Mouse (Mus musculus): Measurements from ENCODE around the gene Npcd. TPM values are rescaled to one million over a fixed set of nuclear protein-coding genes. Genes with fewer than 3 reads are reported as not detected.
"Not testable (repeated sequence)": the region's sequence is repeated elsewhere in the genome, so short reads cannot be mapped to it uniquely, and the experiment has no call there.

The Npcd gene
- polyA plus RNA-seq, 1 experiment: 0.68 TPM

DNA sequence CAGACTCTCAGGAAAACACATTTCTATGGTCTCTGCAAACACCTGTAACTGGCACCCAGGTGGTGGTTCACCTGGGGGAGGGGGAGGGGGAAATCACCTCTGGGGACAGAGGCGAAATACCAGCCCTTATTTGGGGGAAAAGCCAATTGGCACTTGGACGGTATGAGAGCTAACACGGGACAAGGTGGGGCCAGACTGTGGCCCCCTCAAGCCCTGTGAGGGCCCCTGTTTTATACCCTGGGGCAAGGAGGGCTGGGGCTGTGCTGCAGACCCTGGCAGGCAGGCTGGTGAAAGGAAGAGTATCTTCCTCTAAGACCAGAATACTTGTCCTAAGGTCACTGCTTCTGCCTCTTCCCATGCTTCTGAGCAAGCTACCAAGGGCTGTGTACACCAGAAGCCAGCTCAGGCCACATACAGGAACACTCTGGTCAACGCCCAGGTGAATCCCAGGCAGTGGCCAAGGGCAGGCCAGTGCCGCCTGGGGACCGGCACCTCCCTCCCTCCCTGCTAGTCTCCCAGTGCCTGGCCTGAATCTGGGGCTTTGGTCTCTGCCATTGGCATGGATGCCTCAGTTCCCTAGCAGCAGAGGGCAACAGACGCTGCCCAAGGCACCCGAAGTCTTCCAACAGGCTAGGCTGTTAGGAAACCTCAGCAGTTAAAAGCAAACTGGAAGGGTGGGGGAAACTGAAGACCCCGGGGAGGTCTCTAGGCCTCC lies 7.7 kb downstream of the Npcd start:
- DNase-seq (ENCODE audit: low read depth in 1 of 2, low spot score in 2 of 2): no peak
- H3K27ac ChIP-seq (ENCODE audit: insufficient read depth, low read length): no peak overlapping the region
- TF ChIP-seq CTCF (IDR thresholded peaks at IDR 0.05; ENCODE audit: extremely low read depth, insufficient read depth, insufficient read length, insufficient replicate concordance) (no peak), POLR2A (IDR thresholded peaks at IDR 0.05; ENCODE audit: low read depth, low read length) (no peak)
- WGBS: 86% methylated on average over 9 of the region's 9 CpGs
- no peak overlapping the region for H3K4me3 ChIP-seq (ENCODE audit: extremely low read depth, insufficient read depth, insufficient read length)
- H3K4me1 ChIP-seq (ENCODE audit: control insufficient read depth, insufficient read depth, insufficient read length): no peaks in the 10 kb centered on the region
- H3K27me3 ChIP-seq (ENCODE audit: control insufficient read depth, insufficient read depth, low read length): no peaks in the 10 kb centered on the region
- no peaks in the 10 kb centered on the region; the same call in 1 of the 2 replicates for H3K36me3 ChIP-seq (ENCODE audit: control insufficient read depth, insufficient read depth, low read length)

DNA sequence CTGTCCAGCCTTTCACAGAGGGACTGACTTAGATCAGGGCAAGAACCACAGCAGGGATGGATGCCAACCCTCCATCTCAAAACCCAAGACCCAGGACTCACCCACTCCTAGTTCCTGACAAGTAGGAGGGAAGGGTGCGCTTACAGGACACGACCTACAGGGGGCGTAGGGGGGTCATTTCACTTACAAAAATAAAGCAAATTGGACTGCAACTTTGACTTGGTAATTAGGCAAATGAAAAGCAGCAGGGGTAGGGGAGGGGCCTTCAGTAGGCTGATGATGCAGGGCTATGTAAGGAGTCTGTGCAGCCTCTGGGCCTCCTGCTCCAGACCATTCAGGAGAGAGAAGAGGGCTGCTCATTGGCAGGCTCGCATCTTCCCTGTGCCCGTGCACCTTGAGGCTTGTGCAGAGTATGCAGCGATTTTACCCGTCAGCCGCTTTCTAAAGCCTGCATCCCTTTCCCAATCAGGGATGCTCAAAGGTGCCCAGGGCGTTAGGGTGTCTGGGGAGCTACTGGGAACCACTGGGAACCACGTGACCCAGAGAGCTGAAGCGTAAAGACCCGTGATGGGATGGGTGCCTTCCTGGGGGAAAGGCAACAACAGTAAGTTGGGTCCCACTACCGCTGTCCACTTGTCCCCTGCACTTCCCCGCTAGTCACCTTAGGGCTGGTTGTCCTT lies 8.8 kb downstream of the Npcd start:
- Histone ChIP-seq H3K27me3 (ENCODE audit: control insufficient read depth, insufficient read depth, low read length) (no peaks in the 10 kb centered on the region), H3K4me1 (ENCODE audit: control insufficient read depth, insufficient read depth, insufficient read length) (no peaks in the 10 kb centered on the region), H3K36me3 (ENCODE audit: control insufficient read depth, insufficient read depth, low read length) (no peaks in the 10 kb centered on the region; the same call in 1 of the 2 replicates), H3K27ac (ENCODE audit: insufficient read depth, low read length) (no peak overlapping the region), H3K4me3 (ENCODE audit: extremely low read depth, insufficient read depth, insufficient read length) (no peak overlapping the region)
- WGBS: 82% methylated on average over 14 of the region's 14 CpGs
- DNase-seq (ENCODE audit: low read depth in 1 of 2, low spot score in 2 of 2): no peak
- TF ChIP-seq CTCF (IDR thresholded peaks at IDR 0.05; ENCODE audit: extremely low read depth, insufficient read depth, insufficient read length, insufficient replicate concordance) (no peak), POLR2A (IDR thresholded peaks at IDR 0.05; ENCODE audit: low read depth, low read length) (no peak)

DNA sequence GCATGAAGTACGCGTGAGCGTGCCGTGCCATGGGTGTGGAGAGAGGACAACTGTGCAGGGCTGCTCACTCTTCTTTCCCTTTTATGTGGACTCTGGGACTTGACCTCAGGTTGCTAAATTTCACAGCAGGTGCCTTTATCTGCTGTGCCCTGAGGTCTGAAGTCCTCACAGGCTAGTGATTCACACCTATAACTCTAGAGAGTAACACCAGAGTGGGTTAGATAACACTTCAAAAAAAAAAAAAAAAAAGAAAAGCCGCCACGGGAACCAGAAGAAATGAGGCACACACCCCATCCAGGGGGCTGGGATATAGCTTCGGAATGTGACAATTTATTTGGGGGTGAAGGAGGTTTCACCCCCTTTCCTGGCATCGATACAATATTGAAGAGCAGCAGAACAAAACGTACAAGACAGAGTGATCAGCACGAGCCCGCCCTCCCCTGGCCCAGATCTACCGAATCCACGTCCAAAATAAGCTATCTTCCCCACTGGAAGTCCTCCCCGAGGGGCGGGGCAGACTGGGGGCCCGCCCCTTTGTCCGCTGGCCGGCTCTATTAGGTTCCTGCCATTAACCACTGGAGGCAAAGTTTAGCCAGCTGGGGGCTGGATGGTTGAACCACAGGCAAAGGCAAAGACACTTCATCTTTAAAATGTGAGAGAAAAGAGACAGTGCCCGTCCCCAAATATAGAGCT lies 10.3 kb downstream of the Npcd start:
- H3K27me3 ChIP-seq (ENCODE audit: control insufficient read depth, insufficient read depth, low read length): no peaks in the 10 kb centered on the region
- H3K36me3 ChIP-seq (ENCODE audit: control insufficient read depth, insufficient read depth, low read length): no peaks in the 10 kb centered on the region; the same call in 1 of the 2 replicates
- no peak overlapping the region for H3K27ac ChIP-seq (ENCODE audit: insufficient read depth, low read length)
- TF ChIP-seq CTCF (IDR thresholded peaks at IDR 0.05; ENCODE audit: extremely low read depth, insufficient read depth, insufficient read length, insufficient replicate concordance) (no peak), POLR2A (IDR thresholded peaks at IDR 0.05; ENCODE audit: low read depth, low read length) (no peak)
- no peaks in the 10 kb centered on the region for H3K4me1 ChIP-seq (ENCODE audit: control insufficient read depth, insufficient read depth, insufficient read length)
- no peak for DNase-seq (ENCODE audit: low read depth in 1 of 2, low spot score in 2 of 2)
- no peak overlapping the region for H3K4me3 ChIP-seq (ENCODE audit: extremely low read depth, insufficient read depth, insufficient read length)
- 78% methylated on average over 19 of the region's 19 CpGs for WGBS

- no peak for DNase-seq (ENCODE audit: low read depth in 1 of 2, low spot score in 2 of 2)
- TF ChIP-seq POLR2A (IDR thresholded peaks at IDR 0.05; ENCODE audit: low read depth, low read length): no peak
- no peak for TF ChIP-seq CTCF (IDR thresholded peaks at IDR 0.05; ENCODE audit: extremely low read depth, insufficient read depth, insufficient read length, insufficient replicate concordance)
- no peaks in the 10 kb centered on the region for H3K36me3 ChIP-seq (ENCODE audit: control insufficient read depth, insufficient read depth, low read length)
- H3K27me3 ChIP-seq (ENCODE audit: control insufficient read depth, insufficient read depth, low read length): no peaks in the 10 kb centered on the region
- WGBS: 81% methylated on average over 13 of the region's 13 CpGs
- no peak overlapping the region for H3K27ac ChIP-seq (ENCODE audit: insufficient read depth, low read length)
- no peak overlapping the region for H3K4me3 ChIP-seq (ENCODE audit: extremely low read depth, insufficient read depth, insufficient read length)
- no peaks in the 10 kb centered on the region for H3K4me1 ChIP-seq (ENCODE audit: control insufficient read depth, insufficient read depth, insufficient read length)
These were observed 11.5 kb downstream of the Npcd start for GRCm38 (mm10) chr15:79822265-79823199.

DNA sequence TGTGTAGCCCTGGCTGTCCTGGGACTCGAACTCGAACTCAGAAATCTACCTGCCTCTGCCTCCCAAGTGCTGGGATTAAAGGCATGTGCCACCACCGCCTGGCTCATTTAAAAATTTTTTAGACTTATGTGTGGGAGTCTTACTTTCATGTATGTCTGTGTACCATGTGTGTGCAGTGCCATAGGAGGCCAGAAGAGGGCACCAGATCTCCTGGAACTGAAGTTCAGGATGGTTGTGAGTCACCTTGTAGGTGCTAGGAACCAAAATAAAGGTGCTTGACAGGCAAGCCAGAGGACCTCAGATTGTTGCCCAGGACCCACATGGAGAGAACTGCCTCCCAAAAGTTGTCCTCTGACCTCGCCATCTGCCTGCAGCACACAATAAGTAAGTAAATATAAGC lies 15.7 kb downstream of the Npcd start:
- no peak for DNase-seq (ENCODE audit: low read depth in 1 of 2, low spot score in 2 of 2)
- no peak for TF ChIP-seq CTCF (IDR thresholded peaks at IDR 0.05; ENCODE audit: extremely low read depth, insufficient read depth, insufficient read length, insufficient replicate concordance)
- TF ChIP-seq POLR2A (IDR thresholded peaks at IDR 0.05; ENCODE audit: low read depth, low read length): no peak
- H3K27ac ChIP-seq (ENCODE audit: insufficient read depth, low read length): no peak overlapping the region
- H3K27me3 ChIP-seq (ENCODE audit: control insufficient read depth, insufficient read depth, low read length): no peaks in the 10 kb centered on the region
- H3K4me3 ChIP-seq (ENCODE audit: extremely low read depth, insufficient read depth, insufficient read length): no peak overlapping the region
- no peaks in the 10 kb centered on the region for H3K36me3 ChIP-seq (ENCODE audit: control insufficient read depth, insufficient read depth, low read length)
- 93% methylated on average over 4 of the region's 4 CpGs for WGBS
- H3K4me1 ChIP-seq (ENCODE audit: control insufficient read depth, insufficient read depth, insufficient read length): no peaks in the 10 kb centered on the region

DNA sequence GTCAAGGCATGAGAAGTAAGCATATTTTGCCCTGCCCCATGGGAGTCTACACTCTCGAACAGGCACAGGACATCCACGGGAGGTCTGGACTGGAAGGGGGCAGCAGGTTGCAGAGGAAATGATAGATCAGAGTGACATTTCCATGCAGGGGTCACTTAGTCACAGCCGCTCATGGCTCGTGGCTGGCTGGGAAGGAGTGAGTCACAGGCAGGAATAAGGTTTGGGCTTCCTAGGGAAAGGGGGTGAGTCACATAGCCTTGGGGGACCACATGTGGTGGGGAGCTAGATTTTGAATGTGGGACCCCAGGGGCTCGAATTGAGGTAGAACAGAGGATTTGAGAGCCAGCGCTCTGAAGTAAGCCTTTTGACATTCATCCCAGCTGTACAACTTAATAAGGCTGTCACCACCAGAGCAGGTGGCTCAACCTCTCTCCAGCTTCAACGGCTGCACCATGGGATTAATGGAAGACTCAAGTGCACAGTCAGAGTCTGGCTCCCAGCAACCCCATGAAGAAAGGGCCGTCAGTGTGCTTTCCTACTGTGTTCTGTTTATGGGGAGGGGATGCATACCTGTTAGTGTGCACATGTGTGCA lies 20.3 kb downstream of the Npcd start:
- TF ChIP-seq CTCF (IDR thresholded peaks at IDR 0.05; ENCODE audit: extremely low read depth, insufficient read depth, insufficient read length, insufficient replicate concordance): no peak
- TF ChIP-seq POLR2A (IDR thresholded peaks at IDR 0.05; ENCODE audit: low read depth, low read length): no peak
- Histone ChIP-seq H3K36me3 (ENCODE audit: control insufficient read depth, insufficient read depth, low read length) (no peaks in the 10 kb centered on the region), H3K27ac (ENCODE audit: insufficient read depth, low read length) (no peak overlapping the region), H3K4me1 (ENCODE audit: control insufficient read depth, insufficient read depth, insufficient read length) (no peaks in the 10 kb centered on the region), H3K4me3 (ENCODE audit: extremely low read depth, insufficient read depth, insufficient read length) (no peak overlapping the region), H3K27me3 (ENCODE audit: control insufficient read depth, insufficient read depth, low read length) (no peaks in the 10 kb centered on the region)
- WGBS: 48% methylated on average over 8 of the region's 8 CpGs
- DNase-seq (ENCODE audit: low read depth in 1 of 2, low spot score in 2 of 2): no peak

- H3K4me3 ChIP-seq (ENCODE audit: extremely low read depth, insufficient read depth, insufficient read length); H3K36me3 ChIP-seq (ENCODE audit: control insufficient read depth, insufficient read depth, low read length); H3K4me1 ChIP-seq (ENCODE audit: control insufficient read depth, insufficient read depth, insufficient read length); DNase-seq (ENCODE audit: low read depth in 1 of 2, low spot score in 2 of 2); H3K27me3 ChIP-seq (ENCODE audit: control insufficient read depth, insufficient read depth, low read length); H3K27ac ChIP-seq (ENCODE audit: insufficient read depth, low read length): not testable (repeated sequence)
- WGBS: 69% methylated on average over 2 of the region's 2 CpGs
These were observed 21.2 kb downstream of the Npcd start for GRCm38 (mm10) chr15:79812840-79813239.

Measured in spleen, adult 2 months (tissue).